Mouse (Mus musculus): ENCODE results near the gene Rhox2c.
"Not testable (repeated sequence)": the region's sequence is repeated elsewhere in the genome, so short reads cannot be mapped to it uniquely, and the experiment has no call there.

DNA sequence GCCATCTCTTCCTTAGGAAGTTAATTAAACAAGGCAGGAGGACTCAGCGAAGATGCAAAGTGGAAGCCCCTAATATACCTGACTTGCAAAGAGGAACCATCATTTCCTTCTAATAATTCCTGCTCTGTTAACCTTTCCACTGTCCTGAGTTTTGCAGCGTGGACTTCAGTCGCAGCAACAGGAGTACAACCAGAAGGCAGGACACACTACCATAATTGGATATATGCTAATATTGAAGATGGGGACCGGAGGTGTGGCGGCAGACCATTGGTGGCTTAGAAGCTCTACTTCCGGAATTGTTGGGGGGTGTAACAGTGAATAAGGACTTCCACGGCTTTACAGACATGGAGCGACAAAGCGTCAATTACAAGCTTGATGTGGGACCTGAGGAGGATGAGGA lies 41.7 kb upstream of the Rhox2c start, which contains the start of gene Rhox2b:
- TF ChIP-seq TAL1, GATA1 (IDR thresholded peaks at IDR 0.05; ENCODE audit: low read length): not testable (repeated sequence)
